Mouse (Mus musculus) hindbrain, embryonic 14.5 days (tissue): Measurements from ENCODE around the gene Fbxo47. TPM values are rescaled to one million over a fixed set of nuclear protein-coding genes. Genes with fewer than 3 reads are reported as not detected.
"Not testable (repeated sequence)": the region's sequence is repeated elsewhere in the genome, so short reads cannot be mapped to it uniquely, and the experiment has no call there.

ENCODE experiments used
- ATAC-seq: fragments of 200-750 bp; cut with Nextera tagmentation; 2 replicates; pipeline ENCODE4 v1.8.0; 2017; ENCODE audit warnings: moderate number of reproducible peaks, mild to moderate bottlenecking, moderate TSS enrichment, moderate library complexity; ENCODE audit not compliant: low FRiP score
- DNase-seq: peaks from one replicate; pipeline ENCODE4 v3.0.0-alpha.2; 2015; ENCODE audit warnings: low spot score
- H3K27ac ChIP-seq: fragments of 300-500 bp; sonication (generic); 2 replicates; pipeline ENCODE4 v1.5.1; 2014; ENCODE audit warnings: mild to moderate bottlenecking, moderate library complexity
- H3K27me3 ChIP-seq: fragments of 300-500 bp; sonication (generic); 2 replicates; pipeline ENCODE4 v1.6.1; 2014; ENCODE audit warnings: mild to moderate bottlenecking, low read length, mixed read lengths; ENCODE audit not compliant: control insufficient read depth, insufficient read depth
- H3K36me3 ChIP-seq: fragments of 300-500 bp; sonication (generic); replicated peaks from 2 replicates; pipeline ENCODE4 v1.6.1; 2014; ENCODE audit not compliant: control insufficient read depth, insufficient read depth
- H3K4me1 ChIP-seq: fragments of 300-500 bp; sonication (generic); replicated peaks from 2 replicates; pipeline ENCODE4 v1.6.1; 2014; ENCODE audit warnings: antibody characterized with exemption, low read length, mixed read lengths; ENCODE audit not compliant: control insufficient read depth, insufficient read depth
- H3K4me2 ChIP-seq: fragments of 300-500 bp; sonication (generic); replicated peaks from 2 replicates; pipeline ENCODE4 v1.6.1; 2014; ENCODE audit warnings: mild to moderate bottlenecking, moderate library complexity
- H3K4me3 ChIP-seq: fragments of 300-500 bp; sonication (generic); replicated peaks from 2 replicates; pipeline ENCODE4 v1.5.1; 2014; ENCODE audit warnings: mild to moderate bottlenecking, low read length
- H3K9ac ChIP-seq: fragments of 300-500 bp; sonication (generic); 2 replicates; pipeline ENCODE4 v1.6.1; 2014
- H3K9me3 ChIP-seq: fragments of 300-500 bp; sonication (generic); 2 replicates; pipeline ENCODE4 v1.6.1; 2016; ENCODE audit warnings: low read length; ENCODE audit not compliant: control insufficient read depth
- WGBS: fragments of 180-500 bp; shearing (Covaris S2); extraction: QIAGEN DNeasy Blood & Tissue Kit; methylation state at CpG from one replicate; pipeline ENCODE4 v1.1.7; 2014; 5-methylcytosine and 5-hydroxymethylcytosine counted together
- polyA plus RNA-seq: library from polyadenylated mRNA; unstranded; fragments of >200 nt; fragmentation: Nextera tagmentation; extraction: Ambion mirVana; gene quantifications from 2 replicates; pipeline ENCODE4 v1.2.1, GENCODE M21; 2014

Gene Fbxo47
- polyA plus RNA-seq, 1 experiment from 2014 or later = 0.72 TPM

DNA sequence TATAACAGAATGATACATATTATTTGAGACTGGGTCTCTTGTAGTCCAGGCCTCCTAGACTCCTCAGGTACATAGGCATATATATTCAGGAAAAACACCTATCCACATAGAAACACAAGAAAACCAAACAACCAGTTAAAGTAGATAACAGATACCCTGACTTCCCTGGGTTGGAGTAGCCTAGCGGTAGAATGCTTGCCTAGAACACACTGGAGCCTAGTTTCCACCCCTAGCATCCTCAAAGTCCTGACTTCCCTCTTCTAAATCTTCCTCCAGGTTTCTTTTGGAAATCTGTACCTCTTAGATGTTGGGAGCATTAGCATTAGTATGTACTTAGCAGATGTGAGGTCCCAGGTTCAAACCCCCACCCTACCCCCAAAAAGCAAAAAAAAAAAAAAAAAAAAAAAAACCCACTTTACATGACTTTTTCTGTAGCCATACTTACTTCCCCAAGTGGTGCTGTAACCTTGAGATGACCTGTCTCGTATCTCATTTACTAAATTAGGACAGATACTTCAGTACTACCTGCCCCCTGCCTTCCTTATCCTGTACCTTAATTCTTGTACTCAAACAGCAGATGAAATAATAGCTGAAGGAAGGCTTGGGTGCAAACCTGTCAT, 1.5 kb upstream of the Fbxo47 start:
- no peak overlapping the region for H3K4me2 ChIP-seq
- H3K4me1 ChIP-seq = no peaks in the 10 kb centered on the region
- no peak overlapping the region for H3K4me3 ChIP-seq
- H3K27ac ChIP-seq = no peak overlapping the region
- H3K9me3 ChIP-seq = no peaks in the 10 kb centered on the region
- ATAC-seq (no peak), DNase-seq (no peak)
- no peak overlapping the region for H3K9ac ChIP-seq
- 98% methylated on average over 2 of the region's 2 CpGs for WGBS
- no peaks in the 10 kb centered on the region for H3K27me3 ChIP-seq
- no peaks in the 10 kb centered on the region for H3K36me3 ChIP-seq

DNA sequence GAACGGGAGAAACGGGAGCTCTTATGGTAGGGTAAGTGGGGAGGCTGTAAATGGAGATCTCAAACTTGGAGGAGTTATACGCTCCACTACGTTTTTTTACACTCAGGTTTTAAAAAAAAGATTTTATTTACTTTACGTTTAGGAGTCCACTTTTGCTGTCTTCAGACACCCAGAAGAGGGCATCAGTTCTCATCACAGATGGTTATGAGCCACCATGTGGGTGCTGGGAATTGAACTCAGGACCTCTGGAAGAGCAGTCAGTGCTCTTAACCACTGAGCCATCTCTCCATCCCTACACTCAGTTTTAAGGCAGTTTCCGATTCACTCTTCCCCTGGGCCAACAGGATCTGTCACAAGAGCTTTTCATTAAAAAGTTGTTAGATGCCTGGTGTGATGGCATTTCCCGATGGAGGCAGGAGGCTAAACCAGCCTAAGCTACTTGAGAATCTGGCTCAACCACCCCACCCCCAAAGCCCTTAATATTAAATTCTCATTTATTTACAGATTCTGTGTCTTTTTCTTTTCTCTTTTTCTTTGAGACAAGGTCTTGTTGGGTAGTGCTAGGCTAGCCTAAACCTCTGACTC, 739 bp upstream of the Fbxo47 start:
- DNase-seq (no peak), ATAC-seq (no peak)
- peak overlapping the region; percentile 57 for H3K4me2 ChIP-seq
- WGBS = 27% methylated on average over 7 of the region's 7 CpGs
- peak overlapping the region; percentile 29; the same call in 1 of the 2 replicates for H3K9ac ChIP-seq
- peak overlapping the region; percentile 76 for H3K27ac ChIP-seq
- no peaks in the 10 kb centered on the region for H3K27me3 ChIP-seq
- no peaks in the 10 kb centered on the region for H3K36me3 ChIP-seq
- no peaks in the 10 kb centered on the region for H3K4me1 ChIP-seq
- H3K4me3 ChIP-seq = peak overlapping the region; percentile 49
- H3K9me3 ChIP-seq = no peaks in the 10 kb centered on the region

DNA sequence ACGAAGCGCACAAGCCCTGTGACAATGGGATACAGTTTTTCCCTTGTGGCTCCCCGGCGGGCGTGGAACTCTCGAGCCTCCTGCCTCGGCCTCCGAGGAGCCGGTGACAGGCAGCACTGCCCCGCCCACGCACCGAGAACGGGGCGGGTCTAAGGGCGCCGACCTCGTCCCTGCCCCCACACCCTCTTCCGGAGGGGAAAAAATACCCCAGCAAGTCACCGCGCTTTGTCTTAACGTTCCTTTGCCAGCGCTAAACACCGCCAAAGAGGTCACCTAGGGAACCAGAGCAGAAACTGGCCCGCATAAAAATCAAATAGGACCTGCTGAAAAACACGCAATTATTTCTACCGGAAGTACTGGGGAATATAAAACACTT, 424 bp downstream of the Fbxo47 start:
- Histone ChIP-seq H3K4me1 (no peaks in the 10 kb centered on the region), H3K27me3 (no peaks in the 10 kb centered on the region), H3K4me2 (peak overlapping the region; percentile 57), H3K9me3 (no peaks in the 10 kb centered on the region), H3K9ac (peak overlapping the region; percentile 53), H3K27ac (peak overlapping the region; percentile 76; the same call in 1 of the 2 replicates), H3K36me3 (no peaks in the 10 kb centered on the region), H3K4me3 (peak overlapping the region; percentile 49)
- 4% methylated on average over 26 of the region's 26 CpGs for WGBS
- ATAC-seq (peak; percentile 70), DNase-seq (peak; percentile 57)

DNA sequence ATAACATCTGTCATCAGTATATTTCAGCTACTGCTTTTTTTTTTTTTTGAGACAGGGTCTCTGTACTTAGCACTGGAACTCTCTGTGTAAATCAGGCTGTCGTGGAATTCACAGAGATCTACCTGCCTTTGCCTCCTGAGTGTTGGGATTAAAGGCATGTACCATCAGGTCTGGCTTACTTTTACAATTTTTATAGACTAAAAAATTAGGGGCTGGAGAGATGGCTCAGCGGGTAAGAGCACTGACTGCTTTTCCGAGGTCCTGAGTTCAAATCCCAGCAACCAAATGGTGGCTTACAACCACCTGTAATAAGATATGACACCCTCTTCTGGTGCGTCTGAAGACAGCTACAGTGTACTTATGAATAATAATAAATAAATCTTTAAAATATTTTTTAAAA, 3.6 kb downstream of the Fbxo47 start:
- no peaks in the 10 kb centered on the region for H3K36me3 ChIP-seq
- ATAC-seq (no peak), DNase-seq (no peak)
- no peaks in the 10 kb centered on the region for H3K9me3 ChIP-seq
- H3K27me3 ChIP-seq = no peaks in the 10 kb centered on the region
- H3K9ac ChIP-seq = no peak overlapping the region
- no peak overlapping the region for H3K4me3 ChIP-seq
- H3K4me2 ChIP-seq = no peak overlapping the region
- no peaks in the 10 kb centered on the region for H3K4me1 ChIP-seq
- H3K27ac ChIP-seq = no peak overlapping the region
- 94% methylated on average over 4 of the region's 4 CpGs for WGBS

DNA sequence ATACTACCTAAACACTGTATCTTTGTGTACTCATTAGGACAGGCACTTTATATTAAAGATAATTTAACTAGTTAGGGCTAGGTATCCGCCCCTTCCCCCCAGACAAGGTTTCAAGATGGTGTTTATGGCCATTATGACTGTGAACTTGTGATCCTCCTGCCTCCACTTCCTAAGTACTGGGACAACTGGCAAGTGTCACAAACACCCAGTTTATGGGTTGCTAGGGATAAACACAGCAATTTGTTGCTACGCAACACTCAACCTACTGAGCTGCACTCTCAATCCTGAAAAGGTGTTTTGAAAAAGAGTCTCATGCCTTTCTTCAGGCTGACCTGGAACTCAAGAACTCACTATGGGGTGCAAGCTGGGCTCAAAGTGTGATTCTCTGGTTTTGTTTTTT, 6.6 kb downstream of the Fbxo47 start:
- no peaks in the 10 kb centered on the region for H3K9me3 ChIP-seq
- H3K4me2 ChIP-seq = no peak overlapping the region
- ATAC-seq = no peak
- H3K27me3 ChIP-seq = no peaks in the 10 kb centered on the region
- no peaks in the 10 kb centered on the region for H3K36me3 ChIP-seq
- H3K4me3 ChIP-seq = no peak overlapping the region
- DNase-seq = no peak
- H3K27ac ChIP-seq = no peak overlapping the region
- no peaks in the 10 kb centered on the region for H3K4me1 ChIP-seq
- WGBS = 92% methylated on average over 2 of the region's 2 CpGs
- no peak overlapping the region for H3K9ac ChIP-seq

DNA sequence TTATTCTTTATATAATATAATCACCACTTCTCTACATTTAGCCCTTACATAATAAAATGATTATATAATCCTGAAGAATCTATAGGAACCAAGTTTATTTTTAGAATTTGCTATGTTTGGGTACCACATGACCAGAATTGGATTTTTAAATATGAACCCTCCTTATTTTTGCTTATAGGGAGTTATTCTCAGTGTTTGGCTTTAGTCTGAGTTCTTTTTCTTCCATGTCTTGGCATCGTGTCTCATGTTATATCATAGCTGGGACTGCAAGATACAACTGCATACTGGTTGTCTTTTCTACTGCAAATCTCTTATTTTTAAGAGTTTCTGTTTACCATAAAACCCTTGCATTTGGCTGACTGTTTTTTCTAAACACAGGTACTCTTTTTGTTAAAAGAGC, 9.6 kb downstream of the Fbxo47 start:
- Histone ChIP-seq H3K36me3 (no peaks in the 10 kb centered on the region), H3K9me3 (no peaks in the 10 kb centered on the region), H3K4me1 (no peaks in the 10 kb centered on the region), H3K4me3 (no peak overlapping the region), H3K27ac (no peak overlapping the region), H3K4me2 (no peak overlapping the region), H3K27me3 (no peaks in the 10 kb centered on the region), H3K9ac (no peak overlapping the region)
- DNase-seq (no peak), ATAC-seq (no peak)
- WGBS = 95% methylated on average over 1 of the region's 1 CpGs

DNA sequence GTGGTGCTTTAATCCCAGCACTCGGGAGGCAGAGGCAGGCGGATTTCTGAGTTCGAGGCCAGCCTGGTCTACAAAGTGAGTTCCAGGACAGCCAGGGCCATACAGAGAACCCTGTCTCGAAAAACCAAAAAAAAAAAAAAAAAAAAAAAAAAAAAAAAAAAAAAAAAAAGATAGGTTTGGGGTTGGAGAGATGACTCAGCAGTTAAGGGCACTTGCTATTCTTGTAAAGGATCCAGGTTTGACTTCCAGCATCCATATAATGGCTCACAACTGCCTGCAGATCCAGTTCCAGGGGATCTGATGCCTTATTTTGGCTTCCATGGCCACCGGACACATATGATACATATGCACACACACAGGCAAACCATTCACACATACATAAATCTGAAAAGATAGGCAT, 11.6 kb downstream of the Fbxo47 start:
- H3K27me3 ChIP-seq, H3K36me3 ChIP-seq, ATAC-seq, H3K9me3 ChIP-seq, DNase-seq, H3K4me1 ChIP-seq, H3K4me3 ChIP-seq, H3K27ac ChIP-seq, H3K9ac ChIP-seq, H3K4me2 ChIP-seq: not testable (repeated sequence)
- WGBS = 82% methylated on average over 5 of the region's 5 CpGs

DNA sequence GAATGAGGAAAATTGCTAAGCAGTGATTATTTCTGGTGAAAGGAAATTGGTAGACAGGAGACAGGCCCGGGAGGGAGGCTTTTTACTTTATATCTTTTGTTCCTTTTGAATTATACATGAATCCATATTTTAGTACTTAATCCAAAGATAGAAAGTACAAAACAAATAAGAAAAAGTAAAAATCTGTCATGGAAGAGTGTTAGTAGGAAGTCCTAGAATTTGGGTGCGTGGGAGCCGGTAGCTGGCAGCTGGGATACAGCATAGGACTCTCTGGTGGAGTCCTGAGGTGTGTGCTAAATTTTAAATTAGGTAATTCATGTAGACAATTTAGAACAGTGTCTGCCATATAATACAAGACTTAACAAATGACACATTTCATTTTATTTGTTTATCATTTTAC, 16.4 kb downstream of the Fbxo47 start:
- no peaks in the 10 kb centered on the region for H3K36me3 ChIP-seq
- H3K4me3 ChIP-seq = no peak overlapping the region
- whole genome bisulfite sequencing = 88% methylated on average over 3 of the region's 3 CpGs
- H3K4me1 ChIP-seq = no peaks in the 10 kb centered on the region
- no peak for ATAC-seq
- H3K27ac ChIP-seq = no peak overlapping the region
- H3K9ac ChIP-seq = no peak overlapping the region
- H3K27me3 ChIP-seq = no peaks in the 10 kb centered on the region
- no peaks in the 10 kb centered on the region for H3K9me3 ChIP-seq
- no peak for DNase-seq
- H3K4me2 ChIP-seq = no peak overlapping the region

DNA sequence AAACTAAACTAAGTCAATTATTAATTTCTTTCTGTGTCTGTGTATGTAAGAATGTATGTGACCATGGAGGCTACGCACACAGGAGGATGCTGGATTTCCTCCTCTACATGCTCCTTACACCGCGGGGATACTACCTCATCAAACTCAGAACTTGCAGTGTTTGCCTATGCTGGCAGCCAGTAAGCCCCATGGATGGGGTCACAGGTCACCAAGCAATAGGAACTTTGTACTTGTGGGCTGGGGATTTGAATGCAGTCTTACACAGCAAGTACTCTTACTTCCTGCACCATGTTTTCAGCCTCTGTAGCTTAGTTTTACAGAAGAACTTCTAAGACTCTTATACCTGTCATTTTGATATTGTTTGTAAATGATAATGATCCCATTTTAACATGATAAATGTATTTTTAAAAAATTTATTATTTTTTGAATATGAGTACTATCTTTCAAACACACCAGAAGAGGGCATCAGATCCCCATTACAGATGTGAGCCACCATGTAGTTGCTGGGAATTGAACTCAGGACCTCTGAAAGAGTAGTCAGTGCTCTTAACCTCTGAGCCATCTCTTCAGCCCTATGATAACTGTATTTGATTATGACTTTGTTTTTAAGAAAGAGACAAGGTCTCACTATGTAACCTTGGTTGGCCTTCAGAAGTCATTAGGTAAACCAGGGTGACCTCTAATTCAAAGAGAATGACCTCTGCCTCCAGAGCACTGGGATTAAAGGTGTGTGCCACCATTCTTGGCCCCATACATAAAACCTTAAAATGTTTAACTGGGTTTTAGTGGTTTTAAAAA, 17.7 kb downstream of the Fbxo47 start:
- Histone ChIP-seq H3K4me1 (no peaks in the 10 kb centered on the region), H3K27me3 (no peaks in the 10 kb centered on the region), H3K4me3 (no peak overlapping the region), H3K9me3 (no peaks in the 10 kb centered on the region), H3K9ac (no peak overlapping the region), H3K27ac (no peak overlapping the region), H3K36me3 (no peaks in the 10 kb centered on the region), H3K4me2 (no peak overlapping the region)
- ATAC-seq (no peak), DNase-seq (no peak)
- WGBS = 90% methylated on average over 3 of the region's 3 CpGs
